Comparison of ENCODE assay signal across 1 mouse cellular context in the genomic region with DNA sequence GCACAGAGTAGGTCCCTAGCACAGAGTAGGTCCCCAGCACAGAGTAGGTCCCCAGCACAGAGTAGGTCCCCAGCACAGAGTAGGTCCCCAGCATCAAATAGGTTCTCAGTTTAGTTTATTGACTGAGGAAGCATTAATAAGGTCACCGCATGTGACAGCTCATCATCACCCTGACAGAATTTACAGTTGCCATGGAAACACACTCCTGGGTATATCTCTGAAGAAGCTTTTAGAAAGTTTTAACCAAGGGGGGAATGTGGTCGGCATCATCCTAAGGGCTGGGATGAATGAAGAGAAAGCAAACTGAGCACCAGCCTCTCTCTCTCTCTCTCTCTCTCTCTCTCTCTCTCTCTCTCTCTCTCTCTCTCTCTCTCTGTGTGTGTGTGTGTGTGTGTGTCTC.
TF ChIP-seq lines count a peak whose summit lies in the region.

No protein-coding gene starts in this region.

TF ChIP-seq in MEL, 35 proteins besides CTCF, POLR2A, EP300 and RAD21:
- 0 out of 2 replicates have a peak, but pooled peaks have one; percentile 53 for TF ChIP-seq ZKSCAN1 (IDR thresholded peaks at IDR 0.05; ENCODE audit: low read depth, low read length)
